Mouse (Mus musculus): ENCODE results near the gene Msl3.

- TF ChIP-seq POLR2A (IDR thresholded peaks at IDR 0.05; ENCODE audit: extremely low read depth, insufficient read depth, low read length) = no peak
- TF ChIP-seq CTCF (IDR thresholded peaks at IDR 0.05; ENCODE audit: extremely low read depth, insufficient read depth, low read length) = no peak
These were observed at the start of gene Msl3 for GRCm38 (mm10) chrX:168673525-168674406.

Measured in cortical plate, adult 2 months (tissue).